Mouse (Mus musculus) brain, embryonic 14.5 days (tissue): Measurements from ENCODE around the gene Tmprss13.

Experiments used
- CTCF ChIP-seq: fragments of 200-500 bp; IDR thresholded peaks from 2 replicates; pipeline ENCODE4 v1.5.1; 2012; ENCODE audit warnings: inconsistent platforms, mild to moderate bottlenecking, moderate library complexity, borderline replicate concordance; ENCODE audit not compliant: insufficient read depth, insufficient read length; ENCODE audit errors: extremely low read depth
- POLR2A ChIP-seq: fragments of 200-500 bp; IDR thresholded peaks from 2 replicates; pipeline ENCODE4 v1.6.1; 2012; ENCODE audit warnings: mild to moderate bottlenecking, inconsistent platforms, borderline replicate concordance; ENCODE audit not compliant: poor library complexity, insufficient read depth, insufficient read length, severe bottlenecking; ENCODE audit errors: extremely low read depth

DNA sequence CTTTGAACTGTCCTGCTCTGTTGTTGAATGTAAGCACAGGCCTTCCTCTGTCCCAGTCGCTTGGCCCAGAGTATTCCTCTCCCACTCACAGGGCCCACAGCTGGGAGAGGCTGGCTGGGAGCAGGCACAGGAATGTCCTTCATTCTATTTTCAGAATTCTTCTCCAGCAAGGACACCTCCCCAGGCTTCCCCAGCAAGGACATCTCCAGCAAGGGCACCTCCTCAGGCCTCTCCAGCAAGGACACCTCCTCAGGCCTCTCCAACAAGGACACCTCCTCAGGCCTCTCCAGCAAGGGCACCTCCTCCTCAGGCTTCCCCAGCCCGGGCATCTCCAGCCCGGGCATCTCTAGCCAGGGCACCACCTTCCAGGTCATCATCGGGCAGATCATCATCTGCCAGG, 9.4 kb downstream of the Tmprss13 start:
- TF ChIP-seq POLR2A (no peak), CTCF (no peak)
